Mouse (Mus musculus) thymus, adult 18-20 months (tissue): ENCODE data around the gene Lix1.

Experiments
- DNase-seq, 2 experiments: peaks; one replicate each; pipeline ENCODE4 v3.0.0; 2022; ENCODE audit warnings: mixed read lengths in 2 of 2

The Lix1 gene

GRCm38 (mm10) chr17:17498848-17499247 lies 96.4 kb downstream of the Lix1 start:
- no peak for DNase-seq

DNA sequence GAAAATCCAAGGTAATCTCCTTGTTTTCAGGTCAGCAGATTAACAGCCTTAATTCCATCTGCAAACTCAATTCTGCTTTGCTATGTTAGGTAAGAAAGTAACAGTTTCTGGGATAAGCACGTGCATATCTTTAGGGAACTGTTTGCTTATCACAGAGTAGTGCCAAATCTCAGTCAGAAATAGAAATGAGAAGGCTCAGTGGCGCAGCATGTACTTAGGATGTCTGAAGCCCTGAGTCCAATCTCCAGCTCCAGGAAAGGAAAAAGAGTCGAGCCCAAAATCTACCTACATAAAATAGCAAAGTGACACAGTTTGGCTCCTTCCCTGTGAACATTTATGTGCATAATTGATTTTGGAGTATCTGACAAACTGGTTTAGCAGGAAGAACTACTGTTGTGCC lies 96.8 kb downstream of the Lix1 start:
- DNase-seq: no peak

GRCm38 (mm10) chr17:17506677-17507076 lies 104.2 kb downstream of the Lix1 start:
- no peak for DNase-seq
